Mouse (Mus musculus) C2C12 (cell line): ENCODE results near the gene Oaz2. TPM values are rescaled to one million over a fixed set of nuclear protein-coding genes. Genes with fewer than 3 reads are reported as not detected.

Experiments
- H3K27me3 ChIP-seq: one replicate; pipeline ENCODE4 v1.6.1; 2011; ENCODE audit not compliant: control insufficient read depth, insufficient read depth, insufficient read length
- H3K36me3 ChIP-seq: one replicate; pipeline ENCODE4 v1.6.1; 2011; ENCODE audit not compliant: control insufficient read depth, insufficient read depth
- H3K4me3 ChIP-seq: one replicate; pipeline ENCODE4 v1.5.1; 2011; ENCODE audit warnings: mild to moderate bottlenecking, control low read depth; ENCODE audit not compliant: poor library complexity, insufficient read depth, severe bottlenecking
- H3K79me2 ChIP-seq: one replicate; pipeline ENCODE4 v1.6.1; 2011; ENCODE audit not compliant: control insufficient read depth, insufficient read depth
- H3K79me3 ChIP-seq: one replicate; pipeline ENCODE4 v1.6.1; 2011; ENCODE audit warnings: low read depth, control low read depth
- H3ac ChIP-seq: one replicate; pipeline ENCODE3; 2011; ENCODE audit warnings: low read depth; ENCODE audit not compliant: control insufficient read depth, insufficient read length
- CEBPB ChIP-seq: IDR thresholded peaks from one replicate; pipeline ENCODE4 v1.6.1; 2011; ENCODE audit warnings: low read depth, mild to moderate bottlenecking, control low read depth, moderate library complexity
- CTCF ChIP-seq: IDR thresholded peaks from one replicate; pipeline ENCODE4 v1.5.1; 2011; ENCODE audit not compliant: control insufficient read depth, insufficient read depth, insufficient read length
- FOSL1 ChIP-seq: IDR thresholded peaks from one replicate; pipeline ENCODE4 v1.8.0; 2011; ENCODE audit warnings: mild to moderate bottlenecking, low read length; ENCODE audit not compliant: poor library complexity, insufficient read depth, severe bottlenecking
- MAX ChIP-seq: IDR thresholded peaks from one replicate; pipeline ENCODE4 v1.6.1; 2011; ENCODE audit warnings: mild to moderate bottlenecking, control low read depth
- MYOD1 ChIP-seq: IDR thresholded peaks from one replicate; pipeline ENCODE4 v1.6.1; 2011; ENCODE audit warnings: low read depth; ENCODE audit not compliant: control insufficient read depth, insufficient read length
- MYOG ChIP-seq: IDR thresholded peaks from one replicate; pipeline ENCODE4 v1.6.1; 2011; ENCODE audit not compliant: control insufficient read depth, insufficient read length; ENCODE audit errors: extremely low read depth
- USF1 ChIP-seq: IDR thresholded peaks from one replicate; pipeline ENCODE4 v1.6.1; 2011; ENCODE audit warnings: low read depth, mild to moderate bottlenecking, control low read depth, moderate library complexity
- polyA plus RNA-seq: library from polyadenylated mRNA; unstranded; fragments of >200 nt; fragmentation: generic; extraction: Trizol; gene quantifications from one replicate; pipeline ENCODE4 v1.2.1, GENCODE M21; 2012; ENCODE audit warnings: missing spikeins

The Oaz2 gene
- polyA plus RNA-seq, 1 experiment, result 75.7 TPM

GRCm38 (mm10) chr9:65700504-65700903 is 32.7 kb downstream of the Oaz2 start:
- Histone ChIP-seq H3K36me3 (peaks cover 33% of the 10 kb centered on the region), H3K79me3 (no peaks in the 10 kb centered on the region), H3ac (no peak overlapping the region), H3K27me3 (no peaks in the 10 kb centered on the region), H3K4me3 (no peak overlapping the region), H3K79me2 (no peaks in the 10 kb centered on the region)
- TF ChIP-seq USF1 (no peak), MYOG (no peak), FOSL1 (no peak), CTCF (no peak), CEBPB (no peak), MAX (no peak), MYOD1 (no peak)

DNA sequence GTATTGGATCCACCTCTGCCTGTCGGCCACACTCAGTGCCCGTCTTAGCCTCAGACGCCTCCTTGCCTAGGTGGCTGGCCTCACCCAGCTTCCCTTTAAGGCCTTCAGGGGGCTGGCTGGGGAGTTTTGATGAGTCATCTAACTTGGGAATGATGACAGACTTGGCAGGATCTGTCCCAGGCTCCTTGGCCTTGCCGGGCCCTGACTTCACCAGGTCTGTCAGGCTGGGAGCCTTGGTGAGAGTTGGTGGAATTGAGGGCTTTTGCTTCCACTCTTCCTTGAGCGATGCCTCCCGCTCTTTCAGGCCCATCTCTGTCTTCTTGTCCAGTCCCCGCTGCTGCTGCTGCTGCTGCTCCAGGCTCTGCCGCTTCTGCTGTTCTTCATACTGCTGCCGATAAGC is 34.5 kb downstream of the Oaz2 start:
- no peak for TF ChIP-seq CEBPB
- TF ChIP-seq FOSL1, result no peak
- no peak for TF ChIP-seq USF1
- TF ChIP-seq MAX, result no peak
- no peak for TF ChIP-seq CTCF
- TF ChIP-seq MYOG, result no peak
- no peak for TF ChIP-seq MYOD1
- no peaks in the 10 kb centered on the region for H3K79me2 ChIP-seq
- H3K79me3 ChIP-seq, result no peaks in the 10 kb centered on the region
- H3K27me3 ChIP-seq, result no peaks in the 10 kb centered on the region
- no peak overlapping the region for H3ac ChIP-seq
- H3K4me3 ChIP-seq, result no peak overlapping the region
- H3K36me3 ChIP-seq, result peaks cover 23% of the 10 kb centered on the region

- Histone ChIP-seq H3K79me3 (no peaks in the 10 kb centered on the region), H3K4me3 (no peak overlapping the region), H3K27me3 (no peaks in the 10 kb centered on the region), H3K36me3 (peaks cover 23% of the 10 kb centered on the region), H3ac (no peak overlapping the region), H3K79me2 (no peaks in the 10 kb centered on the region)
- TF ChIP-seq FOSL1 (no peak), CTCF (no peak), MYOD1 (no peak), CEBPB (no peak), USF1 (no peak), MAX (no peak), MYOG (no peak)
Measured at GRCm38 (mm10) chr9:65703241-65703640, 35.4 kb downstream of the Oaz2 start.

GRCm38 (mm10) chr9:65703926-65704595 is 36.3 kb downstream of the Oaz2 start:
- Histone ChIP-seq H3K4me3 (no peak overlapping the region), H3K36me3 (peaks cover 23% of the 10 kb centered on the region)
- no peak for TF ChIP-seq MYOD1
- no peak for TF ChIP-seq MYOG
- TF ChIP-seq CTCF, result no peak
- TF ChIP-seq FOSL1, result no peak
- no peak for TF ChIP-seq USF1
- TF ChIP-seq CEBPB, result no peak
- TF ChIP-seq MAX, result no peak

GRCm38 (mm10) chr9:65718195-65718594 is 50.4 kb downstream of the Oaz2 start:
- Histone ChIP-seq H3ac (no peak overlapping the region), H3K27me3 (no peaks in the 10 kb centered on the region), H3K79me3 (peaks cover 5% of the 10 kb centered on the region), H3K79me2 (peaks cover 36% of the 10 kb centered on the region), H3K4me3 (no peak overlapping the region), H3K36me3 (no peaks in the 10 kb centered on the region)
- TF ChIP-seq FOSL1 (no peak), MAX (no peak), MYOD1 (no peak), CTCF (no peak), CEBPB (no peak), MYOG (no peak), USF1 (no peak)

More at GRCm38 (mm10) chr9:65703926-65704595, 36.3 kb downstream of the Oaz2 start:
- no peak overlapping the region for H3ac ChIP-seq
- H3K79me2 ChIP-seq, result no peaks in the 10 kb centered on the region
- H3K79me3 ChIP-seq, result no peaks in the 10 kb centered on the region
- no peaks in the 10 kb centered on the region for H3K27me3 ChIP-seq

GRCm38 (mm10) chr9:65721161-65721566 is 53.4 kb downstream of the Oaz2 start:
- peaks cover 7% of the 10 kb centered on the region for H3K79me3 ChIP-seq
- H3K36me3 ChIP-seq, result no peaks in the 10 kb centered on the region
- TF ChIP-seq FOSL1 (no peak), USF1 (no peak), MAX (no peak), MYOG (no peak), MYOD1 (no peak), CTCF (no peak), CEBPB (no peak)
- H3K27me3 ChIP-seq, result no peaks in the 10 kb centered on the region
- H3K79me2 ChIP-seq, result peaks cover 49% of the 10 kb centered on the region
- no peak overlapping the region for H3K4me3 ChIP-seq
- H3ac ChIP-seq, result no peak overlapping the region
